Mouse (Mus musculus) liver, adult 2 months (tissue): ENCODE measurements around the gene Stat5b. TPM values are rescaled to one million over a fixed set of nuclear protein-coding genes. Genes with fewer than 3 reads are reported as not detected.

Experiments used
- DNase-seq: peaks from one replicate; pipeline ENCODE4 v3.0.0-alpha.2; 2011; ENCODE audit warnings: low read depth, low spot score; ENCODE audit errors: extremely low read depth
- H3K27ac ChIP-seq: fragments of 200-500 bp; replicated peaks from 2 replicates; pipeline ENCODE4 v1.5.1; 2012; ENCODE audit warnings: low read depth, mild to moderate bottlenecking, control low read depth, inconsistent platforms, low read length; ENCODE audit not compliant: insufficient read depth
- H3K27me3 ChIP-seq: fragments of 200-500 bp; 2 replicates; pipeline ENCODE4 v1.6.1; 2012; ENCODE audit warnings: mild to moderate bottlenecking, moderate library complexity, low read length, inconsistent platforms; ENCODE audit not compliant: control insufficient read depth, insufficient read depth
- H3K36me3 ChIP-seq: fragments of 200-500 bp; 2 replicates; pipeline ENCODE4 v1.6.1; 2012; ENCODE audit warnings: low read length, inconsistent platforms; ENCODE audit not compliant: control insufficient read depth, insufficient read depth
- H3K4me1 ChIP-seq: fragments of 200-500 bp; 2 replicates; pipeline ENCODE4 v1.6.1; 2011; ENCODE audit warnings: low read length; ENCODE audit not compliant: control insufficient read depth, insufficient read depth
- H3K4me3 ChIP-seq: fragments of 200-500 bp; 2 replicates; pipeline ENCODE4 v1.5.1; 2011; ENCODE audit warnings: low read depth, mild to moderate bottlenecking, control low read depth, low read length, moderate library complexity; ENCODE audit not compliant: insufficient read depth
- H3K79me2 ChIP-seq: fragments of 200-500 bp; 2 replicates; pipeline ENCODE4 v1.6.1; 2012; ENCODE audit warnings: inconsistent platforms, mild to moderate bottlenecking, low read length, moderate library complexity; ENCODE audit not compliant: control insufficient read depth, insufficient read depth
- H3K9ac ChIP-seq: fragments of 200-500 bp; 2 replicates; pipeline ENCODE4 v1.6.1; 2012; ENCODE audit warnings: low read depth, mild to moderate bottlenecking, control low read depth, inconsistent platforms, low read length
- CTCF ChIP-seq: fragments of 200-500 bp; IDR thresholded peaks from 2 replicates; pipeline ENCODE4 v1.5.1; 2011; ENCODE audit warnings: low read depth, low read length, control low read depth
- POLR2A ChIP-seq: fragments of 200-500 bp; IDR thresholded peaks from 2 replicates; pipeline ENCODE4 v1.6.1; 2011; ENCODE audit warnings: low read length, control low read depth; ENCODE audit not compliant: insufficient read depth; ENCODE audit errors: extremely low read depth
- WGBS: fragments of 180-500 bp; shearing (Covaris S2); methylation state at CpG from one replicate; pipeline ENCODE4 v1.1.7; 2018; 5-methylcytosine and 5-hydroxymethylcytosine counted together
- polyA plus RNA-seq: library from polyadenylated mRNA; depleted of rRNA; stranded (reverse); fragments of >200 nt; gene quantifications from 2 replicates; pipeline ENCODE4 v1.2.3, GENCODE M21; 2012
- total RNA-seq: library from RNA; depleted of rRNA; stranded (reverse); fragments of >200 nt; gene quantifications from 2 replicates; pipeline ENCODE4 v1.2.3, GENCODE M21; 2014

Gene Stat5b
- total and polyA plus RNA-seq, 2 experiments: 31.8 to 32.0 TPM

DNA sequence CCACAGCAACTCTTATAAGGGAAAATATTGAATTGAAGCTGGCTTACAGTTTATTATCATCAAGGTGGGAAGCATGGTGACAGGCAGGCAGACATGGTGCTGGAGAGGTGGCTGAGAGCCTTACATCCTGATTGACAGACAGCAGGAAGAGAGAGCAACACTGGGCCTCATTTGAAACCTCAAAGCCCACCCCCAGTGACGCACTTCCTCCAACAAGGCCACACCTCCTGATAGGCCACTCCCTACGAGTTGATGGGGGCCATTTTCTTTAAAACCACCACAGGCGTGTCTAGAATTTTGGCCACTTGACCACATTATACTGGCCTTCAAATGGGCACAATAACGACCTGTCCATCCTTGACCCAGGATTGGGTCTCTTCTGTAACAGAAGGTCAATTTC lies 76.3 kb downstream of the Stat5b start:
- no peak overlapping the region for H3K4me3 ChIP-seq
- H3K79me2 ChIP-seq: no peaks in the 10 kb centered on the region
- no peak overlapping the region for H3K9ac ChIP-seq
- TF ChIP-seq CTCF (no peak), POLR2A (no peak)
- WGBS: 83% methylated on average over 4 of the region's 4 CpGs
- H3K4me1 ChIP-seq: peaks cover 4% of the 10 kb centered on the region; the same call in 1 of the 2 replicates
- no peaks in the 10 kb centered on the region for H3K36me3 ChIP-seq
- DNase-seq: no peak
- H3K27me3 ChIP-seq: no peaks in the 10 kb centered on the region
- H3K27ac ChIP-seq: no peak overlapping the region

DNA sequence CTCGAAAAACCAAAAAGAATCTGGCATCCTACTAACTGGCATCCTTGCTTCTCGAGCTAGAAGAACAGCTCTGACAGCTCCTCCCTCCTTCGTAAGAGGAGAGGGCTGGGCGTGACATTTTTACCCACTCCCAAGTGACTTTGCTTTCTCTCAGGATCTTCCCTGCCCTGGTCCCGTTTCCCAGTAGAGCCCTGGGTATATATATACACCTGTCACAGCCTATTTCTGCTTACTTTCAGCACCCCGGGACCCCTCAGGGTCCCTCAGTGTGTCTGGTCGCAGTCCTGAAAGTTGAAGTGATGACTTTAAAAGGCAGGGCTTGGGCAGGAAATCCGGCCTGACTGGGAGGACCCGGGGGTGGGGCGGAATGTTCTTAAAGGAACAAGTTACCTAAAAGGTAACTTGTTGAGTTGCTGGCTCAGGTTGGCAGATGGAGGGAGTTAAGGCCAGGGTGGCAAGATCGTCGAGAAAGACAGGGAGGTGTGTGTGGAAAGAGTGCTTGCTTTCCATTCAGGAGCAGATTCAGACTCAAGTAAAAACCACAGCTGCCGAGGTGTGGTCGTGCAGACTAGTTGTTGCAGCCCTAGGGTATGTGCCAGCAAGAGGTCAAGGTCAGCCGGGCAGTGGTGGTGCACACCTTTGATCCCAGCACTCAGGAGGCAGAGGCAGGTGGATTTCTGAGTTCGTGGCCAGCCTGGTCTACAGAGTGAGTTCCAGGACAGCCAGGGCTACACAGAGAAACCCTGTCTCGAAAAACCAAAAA lies 79.7 kb downstream of the Stat5b start, which contains the start of gene Ghdc:
Ghdc (minus strand) TSS at position 312 of the 763 bp plus-strand sequence.
- no peaks in the 10 kb centered on the region for H3K79me2 ChIP-seq
- peaks cover 4% of the 10 kb centered on the region; the same call in 1 of the 2 replicates for H3K4me1 ChIP-seq
- peak within 1 kb of the TSS; percentile 77 for H3K27ac ChIP-seq
- peak within 1 kb of the TSS; percentile 56 for H3K4me3 ChIP-seq
- no peaks in the 10 kb centered on the region for H3K36me3 ChIP-seq
- peak within 1 kb of the TSS; percentile 76 for H3K9ac ChIP-seq
- WGBS: 13% methylated on average over 17 of the region's 17 CpGs
- peak; percentile 85 for DNase-seq
- TF ChIP-seq CTCF: no peak
- no peak for TF ChIP-seq POLR2A
- no peaks in the 10 kb centered on the region for H3K27me3 ChIP-seq

DNA sequence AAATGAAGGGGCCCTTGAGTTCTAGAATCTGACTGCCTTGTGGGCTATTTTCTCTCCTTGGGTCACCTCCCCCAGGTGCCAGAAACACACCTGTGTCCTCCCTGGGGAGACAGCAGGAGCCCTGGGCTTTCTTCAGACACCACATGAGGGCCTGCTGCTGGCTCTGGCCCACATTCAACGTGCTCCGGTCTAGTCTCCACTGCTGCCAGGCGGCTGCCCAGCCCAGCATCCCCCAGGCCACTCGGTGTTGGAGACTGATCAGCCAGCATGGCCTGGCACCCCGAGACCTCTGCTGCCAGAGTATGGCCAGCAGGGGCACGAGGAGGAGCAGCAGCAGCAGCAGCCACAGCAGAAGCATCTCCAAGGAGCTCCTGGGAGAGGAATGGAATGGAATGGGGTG lies 80.5 kb downstream of the Stat5b start:
- H3K4me3 ChIP-seq: peak overlapping the region; percentile 56; the same call in 1 of the 2 replicates
- H3K27ac ChIP-seq: no peak overlapping the region
- 66% methylated on average over 6 of the region's 6 CpGs for WGBS
- H3K79me2 ChIP-seq: no peaks in the 10 kb centered on the region
- DNase-seq: no peak
- peaks cover 4% of the 10 kb centered on the region; the same call in 1 of the 2 replicates for H3K4me1 ChIP-seq
- peak overlapping the region; percentile 27 for H3K9ac ChIP-seq
- no peaks in the 10 kb centered on the region for H3K36me3 ChIP-seq
- no peaks in the 10 kb centered on the region for H3K27me3 ChIP-seq
- TF ChIP-seq CTCF (no peak), POLR2A (no peak)

DNA sequence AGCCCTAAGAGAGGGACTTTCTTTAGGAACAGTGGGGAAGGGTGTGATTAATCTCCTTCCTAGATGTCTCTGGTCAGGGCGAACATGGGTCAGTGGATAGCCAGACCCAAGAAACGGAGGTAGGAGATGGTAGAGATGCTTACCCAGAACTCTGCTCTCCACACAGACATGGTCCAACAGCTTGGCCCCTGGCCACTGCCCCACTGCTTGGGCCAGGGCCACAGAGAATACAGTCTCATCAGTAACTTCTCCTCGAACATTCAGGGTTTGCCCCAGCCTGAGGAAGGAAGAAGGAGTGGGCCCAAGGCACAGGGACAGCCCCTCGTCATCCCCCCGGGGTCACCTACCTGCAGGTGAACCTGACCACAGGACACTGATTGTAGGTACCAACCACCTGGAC lies 82.7 kb downstream of the Stat5b start:
- H3K4me3 ChIP-seq: no peak overlapping the region

DNA sequence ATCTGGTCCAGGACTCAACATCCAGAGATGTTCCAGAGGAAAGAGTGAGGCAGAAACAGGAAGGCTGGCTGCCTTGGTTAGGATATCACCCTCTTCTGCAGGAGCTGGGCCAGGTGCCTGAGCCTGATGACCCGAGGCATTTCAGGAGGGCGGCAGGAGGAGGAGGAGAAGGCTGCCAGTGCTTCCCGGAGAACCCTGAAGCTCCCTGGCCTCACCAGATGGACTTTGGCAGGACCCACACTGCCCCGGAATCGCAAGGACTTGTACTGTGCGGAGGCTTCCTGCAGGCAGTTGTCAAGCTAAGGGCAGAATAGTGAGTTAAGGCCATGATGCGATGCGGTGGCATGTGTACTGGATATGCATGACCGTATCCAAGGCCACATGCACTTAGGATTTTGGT lies 83.8 kb downstream of the Stat5b start:
- peaks cover 4% of the 10 kb centered on the region; the same call in 1 of the 2 replicates for H3K4me1 ChIP-seq
- TF ChIP-seq POLR2A (no peak), CTCF (no peak)
- WGBS: 79% methylated on average over 9 of the region's 9 CpGs
- no peak overlapping the region for H3K9ac ChIP-seq
- no peaks in the 10 kb centered on the region for H3K27me3 ChIP-seq
- no peak overlapping the region for H3K27ac ChIP-seq
- no peak for DNase-seq
- H3K79me2 ChIP-seq: no peaks in the 10 kb centered on the region
- H3K36me3 ChIP-seq: no peaks in the 10 kb centered on the region
- no peak overlapping the region for H3K4me3 ChIP-seq

More for the DNA sequence above, 82.7 kb downstream of the Stat5b start:
- no peak for DNase-seq
- TF ChIP-seq POLR2A: no peak
- TF ChIP-seq CTCF: no peak
- WGBS: 94% methylated on average over 5 of the region's 5 CpGs
- no peak overlapping the region for H3K27ac ChIP-seq
- H3K9ac ChIP-seq: no peak overlapping the region
- H3K36me3 ChIP-seq: no peaks in the 10 kb centered on the region
- H3K27me3 ChIP-seq: no peaks in the 10 kb centered on the region
- H3K4me1 ChIP-seq: peaks cover 4% of the 10 kb centered on the region; the same call in 1 of the 2 replicates
- no peaks in the 10 kb centered on the region for H3K79me2 ChIP-seq

DNA sequence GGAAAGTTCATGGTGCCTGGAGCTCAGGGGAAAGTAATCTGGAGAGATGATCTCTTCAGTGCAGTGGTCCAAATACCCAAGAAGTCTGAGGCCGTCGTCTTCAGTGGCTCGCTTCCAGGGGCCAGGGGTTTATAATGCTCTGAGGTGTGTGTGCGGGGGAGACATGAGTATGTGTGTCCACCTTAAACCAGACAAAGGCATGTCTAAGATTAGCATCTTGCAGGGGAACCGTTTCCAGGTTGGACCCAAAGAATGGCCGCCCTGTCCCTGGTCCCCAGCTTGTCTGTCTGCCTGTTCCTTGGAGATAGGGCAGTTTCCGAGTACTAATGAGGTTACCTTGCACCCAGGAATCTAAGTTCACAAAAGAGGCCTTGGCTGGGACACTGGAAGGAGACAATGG lies 87.7 kb downstream of the Stat5b start, which contains the start of gene Hcrt:
Hcrt (minus strand) TSS at position 101 of the 400 bp plus-strand sequence.
- peak within 1 kb of the TSS; percentile 46 for H3K9ac ChIP-seq
- no peaks in the 10 kb centered on the region for H3K36me3 ChIP-seq
- H3K27ac ChIP-seq: no peak within 1 kb of the TSS
- peaks cover 9% of the 10 kb centered on the region; the same call in 1 of the 2 replicates for H3K27me3 ChIP-seq
- WGBS: 95% methylated on average over 7 of the region's 7 CpGs
- H3K4me3 ChIP-seq: peak within 1 kb of the TSS; percentile 45; the same call in 1 of the 2 replicates
- TF ChIP-seq POLR2A (no peak), CTCF (no peak)
- no peaks in the 10 kb centered on the region for H3K79me2 ChIP-seq
- no peak for DNase-seq
- H3K4me1 ChIP-seq: no peaks in the 10 kb centered on the region
